Mouse (Mus musculus) midbrain, embryonic 15.5 days (tissue): ENCODE measurements around the gene Mapk11. TPM values are rescaled to one million over a fixed set of nuclear protein-coding genes. Genes with fewer than 3 reads are reported as not detected.

ENCODE experiments used
- ATAC-seq: fragments of 200-750 bp; cut with Nextera tagmentation; replicated peaks from 2 replicates; pipeline ENCODE4 v1.8.0; 2017; ENCODE audit warnings: moderate TSS enrichment
- H3K27ac ChIP-seq: fragments of 300-500 bp; sonication (generic); 2 replicates; pipeline ENCODE4 v1.5.1; 2015; ENCODE audit warnings: mild to moderate bottlenecking, inconsistent platforms
- H3K27me3 ChIP-seq: fragments of 300-500 bp; sonication (generic); replicated peaks from 2 replicates; pipeline ENCODE4 v1.6.1; 2015; ENCODE audit warnings: inconsistent platforms
- H3K36me3 ChIP-seq: fragments of 300-500 bp; sonication (generic); replicated peaks from 2 replicates; pipeline ENCODE4 v1.6.1; 2015; ENCODE audit warnings: inconsistent platforms
- H3K4me1 ChIP-seq: fragments of 300-500 bp; sonication (generic); 2 replicates; pipeline ENCODE4 v1.6.1; 2015; ENCODE audit warnings: inconsistent platforms
- H3K4me2 ChIP-seq: fragments of 300-500 bp; sonication (generic); 2 replicates; pipeline ENCODE4 v1.6.1; 2015; ENCODE audit warnings: inconsistent platforms, mild to moderate bottlenecking, moderate library complexity
- H3K4me3 ChIP-seq: fragments of 300-500 bp; sonication (generic); 2 replicates; pipeline ENCODE4 v1.5.1; 2015; ENCODE audit warnings: mild to moderate bottlenecking, inconsistent platforms
- H3K9ac ChIP-seq: fragments of 300-500 bp; sonication (generic); 2 replicates; pipeline ENCODE4 v1.6.1; 2015; ENCODE audit warnings: mild to moderate bottlenecking, inconsistent platforms
- H3K9me3 ChIP-seq: fragments of 300-500 bp; sonication (generic); 2 replicates; pipeline ENCODE4 v1.6.1; 2016; ENCODE audit warnings: inconsistent platforms
- WGBS: fragments of 180-500 bp; shearing (Covaris S2); methylation state at CpG from one replicate; pipeline ENCODE4 v1.1.7; 2015; ENCODE audit warnings: mixed read lengths; 5-methylcytosine and 5-hydroxymethylcytosine counted together
- microRNA-seq: library from miRNA; unstranded; fragments of <30 nt; microRNA quantifications from one replicate; pipeline ENCODE4, GENCODE M21; 2016
- polyA plus RNA-seq: library from polyadenylated mRNA; unstranded; fragments of >200 nt; fragmentation: Nextera tagmentation; extraction: Ambion mirVana; gene quantifications from 2 replicates; pipeline ENCODE4 v1.2.1, GENCODE M21; 2015

The Mapk11 gene
- polyA plus RNA-seq, 1 experiment from 2014 or later = 30.8 TPM

GRCm38 (mm10) chr15:89110147-89110546 lies 39.3 kb downstream of the Mapk11 start:
- Histone ChIP-seq H3K36me3 (peaks cover 69% of the 10 kb centered on the region), H3K9me3 (no peaks in the 10 kb centered on the region), H3K4me3 (no peak overlapping the region), H3K27me3 (no peaks in the 10 kb centered on the region), H3K9ac (no peak overlapping the region), H3K27ac (no peak overlapping the region), H3K4me2 (no peak overlapping the region), H3K4me1 (no peaks in the 10 kb centered on the region)
- 91% methylated on average over 9 of the region's 9 CpGs for WGBS
- no peak for ATAC-seq

- no peaks in the 10 kb centered on the region for H3K9me3 ChIP-seq
- H3K27ac ChIP-seq = no peak overlapping the region
- no peaks in the 10 kb centered on the region for H3K4me1 ChIP-seq
- ATAC-seq = no peak
- no peak overlapping the region for H3K4me3 ChIP-seq
- H3K9ac ChIP-seq = no peak overlapping the region
- H3K4me2 ChIP-seq = no peak overlapping the region
- WGBS = 93% methylated on average over 1 of the region's 1 CpGs
- H3K27me3 ChIP-seq = no peaks in the 10 kb centered on the region
- peaks cover 71% of the 10 kb centered on the region for H3K36me3 ChIP-seq
Observed at GRCm38 (mm10) chr15:89106976-89107375, 42.5 kb downstream of the Mapk11 start.

DNA sequence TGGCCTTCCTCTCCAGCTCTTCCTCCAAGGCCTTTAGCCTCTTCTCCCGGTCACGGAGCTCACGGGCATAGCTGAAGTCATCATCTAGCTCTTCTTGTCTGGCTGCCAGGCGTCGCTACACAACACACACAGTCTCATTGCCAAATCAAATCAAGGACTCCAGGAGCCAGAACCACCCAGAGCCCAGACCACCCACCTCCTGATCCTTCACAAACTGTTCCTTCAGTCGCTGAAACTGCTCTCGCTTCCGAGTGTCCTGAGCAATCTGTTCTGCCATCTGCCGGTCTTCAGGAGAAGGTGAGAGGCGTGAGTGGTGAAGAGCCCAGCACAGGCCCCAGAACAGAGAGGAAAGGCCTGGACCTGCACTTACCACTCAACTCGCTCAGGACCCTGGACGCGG lies 43.4 kb downstream of the Mapk11 start:
- Histone ChIP-seq H3K4me2 (no peak overlapping the region), H3K27me3 (no peaks in the 10 kb centered on the region), H3K4me1 (no peaks in the 10 kb centered on the region), H3K4me3 (no peak overlapping the region), H3K27ac (no peak overlapping the region), H3K9ac (no peak overlapping the region), H3K9me3 (no peaks in the 10 kb centered on the region), H3K36me3 (peaks cover 76% of the 10 kb centered on the region)
- no peak for ATAC-seq
- 93% methylated on average over 13 of the region's 13 CpGs for WGBS

DNA sequence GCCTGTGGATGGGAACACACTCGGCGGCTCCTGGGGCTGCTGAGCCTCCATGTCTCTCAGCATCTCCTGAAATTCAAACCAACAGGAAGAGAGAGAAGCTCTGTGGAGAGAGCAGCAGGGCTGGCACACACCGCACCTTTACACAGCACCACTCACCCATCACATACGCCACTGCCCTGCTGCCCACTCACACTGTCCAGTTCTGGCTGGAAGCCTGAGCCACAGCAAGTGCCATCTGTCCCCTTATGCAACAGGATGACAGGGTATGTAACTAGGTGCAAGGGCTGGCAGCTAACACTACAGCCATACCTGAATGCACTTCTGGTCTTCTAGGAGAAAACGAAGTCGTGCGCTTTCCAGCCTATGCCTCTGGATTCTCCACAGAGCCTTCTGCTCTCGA lies 45.0 kb downstream of the Mapk11 start:
- Histone ChIP-seq H3K9ac (no peak overlapping the region), H3K4me1 (no peaks in the 10 kb centered on the region), H3K27me3 (no peaks in the 10 kb centered on the region), H3K36me3 (peaks cover 80% of the 10 kb centered on the region), H3K9me3 (no peaks in the 10 kb centered on the region), H3K27ac (no peak overlapping the region), H3K4me3 (no peak overlapping the region), H3K4me2 (no peak overlapping the region)
- WGBS = 96% methylated on average over 8 of the region's 8 CpGs
- no peak for ATAC-seq

DNA sequence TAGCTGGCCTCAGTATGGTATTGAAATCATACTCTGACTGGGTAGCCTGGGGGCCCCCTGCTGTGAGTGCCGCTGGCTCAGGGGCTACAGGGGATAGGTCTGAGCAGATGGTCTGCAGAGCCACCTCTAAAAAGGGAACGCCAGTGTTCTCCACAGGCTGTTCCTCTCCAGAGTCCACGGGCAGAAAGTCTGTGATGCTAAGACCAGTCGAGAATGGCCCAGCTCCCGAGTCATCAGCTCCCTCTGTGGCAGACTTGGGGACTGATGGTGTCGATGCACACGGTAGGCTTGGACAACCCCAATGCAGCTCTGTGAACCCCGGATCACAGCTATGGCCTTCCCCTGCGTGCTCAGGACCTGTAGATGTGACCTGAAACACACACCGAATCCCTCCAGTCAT lies 45.5 kb downstream of the Mapk11 start:
- Histone ChIP-seq H3K27me3 (no peaks in the 10 kb centered on the region), H3K27ac (no peak overlapping the region), H3K36me3 (peaks cover 80% of the 10 kb centered on the region), H3K9me3 (no peaks in the 10 kb centered on the region), H3K4me1 (no peaks in the 10 kb centered on the region), H3K4me3 (no peak overlapping the region), H3K9ac (no peak overlapping the region), H3K4me2 (no peak overlapping the region)
- no peak for ATAC-seq
- 85% methylated on average over 10 of the region's 10 CpGs for WGBS

GRCm38 (mm10) chr15:89102646-89103045 lies 46.8 kb downstream of the Mapk11 start:
- H3K27ac ChIP-seq = no peak overlapping the region
- no peak for ATAC-seq
- peaks cover 84% of the 10 kb centered on the region for H3K36me3 ChIP-seq
- H3K27me3 ChIP-seq = no peaks in the 10 kb centered on the region
- no peak overlapping the region for H3K4me2 ChIP-seq
- no peak overlapping the region for H3K9ac ChIP-seq
- no peaks in the 10 kb centered on the region for H3K9me3 ChIP-seq
- 57% methylated on average over 5 of the region's 5 CpGs for WGBS
- H3K4me3 ChIP-seq = no peak overlapping the region
- no peaks in the 10 kb centered on the region for H3K4me1 ChIP-seq

DNA sequence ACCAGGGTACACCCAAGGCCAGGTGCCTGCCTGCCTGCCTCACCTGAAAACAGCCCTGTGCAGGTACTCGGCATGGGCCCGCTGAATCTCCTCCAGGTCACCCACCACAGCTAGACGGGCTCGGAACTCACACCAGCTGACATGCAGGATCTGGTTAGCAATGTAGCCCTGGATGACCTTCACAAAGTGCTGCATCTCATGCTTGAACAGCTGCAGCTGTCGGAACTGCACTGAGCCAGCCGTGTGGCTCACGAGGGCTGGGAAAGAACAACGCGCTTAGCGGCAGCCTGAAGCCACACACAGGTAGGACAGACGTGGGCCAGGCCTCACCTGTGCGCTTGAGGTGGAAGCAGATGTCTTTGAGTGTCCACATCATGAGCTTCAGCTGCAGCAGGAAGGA lies 48.6 kb downstream of the Mapk11 start:
- 94% methylated on average over 12 of the region's 12 CpGs for WGBS
- peaks cover 89% of the 10 kb centered on the region for H3K36me3 ChIP-seq

GRCm38 (mm10) chr15:89098616-89099015 lies 50.8 kb downstream of the Mapk11 start:
- Histone ChIP-seq H3K4me1 (no peaks in the 10 kb centered on the region), H3K36me3 (peaks cover 93% of the 10 kb centered on the region), H3K4me3 (no peak overlapping the region), H3K27me3 (no peaks in the 10 kb centered on the region), H3K9me3 (no peaks in the 10 kb centered on the region), H3K27ac (no peak overlapping the region), H3K4me2 (no peak overlapping the region), H3K9ac (no peak overlapping the region)
- 90% methylated on average over 7 of the region's 7 CpGs for WGBS
- no peak for ATAC-seq

More for the DNA sequence above, 48.6 kb downstream of the Mapk11 start:
- H3K27ac ChIP-seq = no peak overlapping the region
- H3K9ac ChIP-seq = no peak overlapping the region
- no peaks in the 10 kb centered on the region for H3K4me1 ChIP-seq
- no peak overlapping the region for H3K4me2 ChIP-seq
- H3K9me3 ChIP-seq = no peaks in the 10 kb centered on the region
- no peak overlapping the region for H3K4me3 ChIP-seq
- H3K27me3 ChIP-seq = no peaks in the 10 kb centered on the region
- ATAC-seq = no peak

DNA sequence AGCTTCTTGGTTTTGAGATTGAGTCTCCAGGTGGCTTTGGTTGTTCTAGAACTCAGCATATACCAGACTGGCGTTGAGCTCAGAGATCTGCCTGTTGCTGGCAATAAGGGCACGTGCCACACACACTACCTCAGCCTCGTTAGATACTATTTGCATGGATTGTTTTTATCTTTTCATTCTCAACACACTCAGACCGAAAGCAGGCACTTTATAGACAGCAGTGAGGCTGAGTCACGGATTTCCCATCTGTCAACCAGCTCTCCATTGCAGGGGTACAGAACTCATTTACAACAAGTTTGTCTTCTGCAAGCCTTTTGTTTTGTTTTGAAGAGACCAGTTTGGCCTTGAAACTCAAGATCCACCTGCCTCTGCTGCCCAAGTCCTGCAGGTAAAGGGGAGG lies 52.0 kb downstream of the Mapk11 start:
- WGBS = 94% methylated on average over 5 of the region's 5 CpGs
- no peak overlapping the region for H3K4me2 ChIP-seq
- H3K27ac ChIP-seq = no peak overlapping the region
- H3K9me3 ChIP-seq = no peaks in the 10 kb centered on the region
- no peak for ATAC-seq
- H3K27me3 ChIP-seq = no peaks in the 10 kb centered on the region
- no peak overlapping the region for H3K4me3 ChIP-seq
- H3K9ac ChIP-seq = no peak overlapping the region
- H3K36me3 ChIP-seq = peaks cover 92% of the 10 kb centered on the region
- no peaks in the 10 kb centered on the region for H3K4me1 ChIP-seq

Small RNAs within 50 kb of the gene (microRNA-seq; reads per million reads assigned to microRNA genes)
- gene Mir6958 (6.3 reads per million, percentile 25 among the genes with 10 or more reads in this experiment), gene Mir7118 (not detected)

Other genes starting within 250 kb of the Mapk11 start
- 0.17 TPM in 2 replicates for gene Ttll8, start 195.2 kb downstream of the Mapk11 start, polyA plus RNA-seq
- gene Mlc1, start 170.6 kb downstream of the Mapk11 start, polyA plus RNA-seq = 14.8 and 15.5 TPM in 2 replicates
- gene Mov10l1, start 166.7 kb downstream of the Mapk11 start, polyA plus RNA-seq = not detected in 2 replicates
- 8.5 and 9.1 TPM in 2 replicates for gene Panx2, start 89.9 kb downstream of the Mapk11 start, polyA plus RNA-seq
- 39.3 and 40.2 TPM in 2 replicates for gene Trabd, start 74.5 kb downstream of the Mapk11 start, polyA plus RNA-seq
- 20.4 and 22.4 TPM in 2 replicates for gene Selenoo, start 60.5 kb downstream of the Mapk11 start, polyA plus RNA-seq
- 20.1 and 21.2 TPM in 2 replicates for gene Tubgcp6, start 26.5 kb downstream of the Mapk11 start, polyA plus RNA-seq
- 27.0 and 31.4 TPM in 2 replicates for gene Hdac10, start 20.9 kb downstream of the Mapk11 start, polyA plus RNA-seq
- gene Mapk12, start 8.9 kb downstream of the Mapk11 start, polyA plus RNA-seq = 4.0 and 5.1 TPM in 2 replicates
- gene Plxnb2, start 31.2 kb upstream of the Mapk11 start, polyA plus RNA-seq = 101 and 108 TPM in 2 replicates
- gene Dennd6b, start 46.9 kb upstream of the Mapk11 start, polyA plus RNA-seq = 117 and 123 TPM in 2 replicates
- gene Ppp6r2, start 61.9 kb upstream of the Mapk11 start, polyA plus RNA-seq = 83.2 and 89.8 TPM in 2 replicates
- 106 and 112 TPM in 2 replicates for gene Sbf1, start 165.7 kb upstream of the Mapk11 start, polyA plus RNA-seq
- gene Adm2, start 173.1 kb upstream of the Mapk11 start, polyA plus RNA-seq = not detected in 2 replicates
- not detected in 2 replicates for gene Miox, start 184.8 kb upstream of the Mapk11 start, polyA plus RNA-seq
- 30.5 and 35.0 TPM in 2 replicates for gene Lmf2, start 206.0 kb upstream of the Mapk11 start, polyA plus RNA-seq
- 115 and 121 TPM in 2 replicates for gene Ncaph2, start 206.1 kb upstream of the Mapk11 start, polyA plus RNA-seq
- gene Sco2, start 224.2 kb upstream of the Mapk11 start, polyA plus RNA-seq = 15.7 and 15.8 TPM in 2 replicates
- gene Tymp, start 227.4 kb upstream of the Mapk11 start, polyA plus RNA-seq = 2.1 and 2.7 TPM in 2 replicates
- 3.4 and 4.3 TPM in 2 replicates for gene Odf3b, start 229.7 kb upstream of the Mapk11 start, polyA plus RNA-seq
- gene Klhdc7b, start 235.3 kb upstream of the Mapk11 start, polyA plus RNA-seq = 0.05 TPM in 1 of 2 replicates, not detected in the other